Mouse (Mus musculus) urinary bladder, postnatal 14 days (tissue): ENCODE results near the gene Gng7.
"Not testable (repeated sequence)": the region's sequence is repeated elsewhere in the genome, so short reads cannot be mapped to it uniquely, and the experiment has no call there.

Source experiments
- DNase-seq: peaks from one replicate; pipeline ENCODE4 v3.0.0; 2021; ENCODE audit warnings: low spot score

Gng7 gene

GRCm38 (mm10) chr10:80995091-80995632 is 19.6 kb downstream of the Gng7 start:
- DNase-seq, result peak; percentile 84

- DNase-seq, result no peak
Observed at GRCm38 (mm10) chr10:80994621-80995020, 20.1 kb downstream of the Gng7 start.

- no peak for DNase-seq
Observed at GRCm38 (mm10) chr10:80993276-80993675, 21.5 kb downstream of the Gng7 start.

DNA sequence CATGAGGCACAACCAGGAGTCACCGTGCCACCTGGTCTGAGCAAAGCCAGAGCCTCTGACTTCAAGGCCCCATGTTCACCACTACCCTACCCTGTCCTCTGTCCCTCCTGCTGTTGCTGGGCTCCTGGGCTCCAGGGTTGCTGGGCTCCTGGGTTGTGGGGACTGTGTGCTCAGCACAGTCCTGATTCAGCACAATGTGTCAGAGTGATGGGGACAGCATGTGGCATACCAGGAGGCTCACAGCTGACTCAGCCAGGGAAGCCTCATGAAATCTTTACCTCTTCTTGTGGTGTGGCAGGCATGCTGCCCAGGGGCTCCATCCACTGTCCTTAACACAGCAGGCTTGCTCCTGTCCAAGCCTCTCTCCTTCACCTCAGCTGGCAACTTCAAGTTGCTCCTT is 22.8 kb downstream of the Gng7 start:
- DNase-seq, result no peak

- no peak for DNase-seq
Observed at GRCm38 (mm10) chr10:80991007-80991406, 23.7 kb downstream of the Gng7 start.

DNA sequence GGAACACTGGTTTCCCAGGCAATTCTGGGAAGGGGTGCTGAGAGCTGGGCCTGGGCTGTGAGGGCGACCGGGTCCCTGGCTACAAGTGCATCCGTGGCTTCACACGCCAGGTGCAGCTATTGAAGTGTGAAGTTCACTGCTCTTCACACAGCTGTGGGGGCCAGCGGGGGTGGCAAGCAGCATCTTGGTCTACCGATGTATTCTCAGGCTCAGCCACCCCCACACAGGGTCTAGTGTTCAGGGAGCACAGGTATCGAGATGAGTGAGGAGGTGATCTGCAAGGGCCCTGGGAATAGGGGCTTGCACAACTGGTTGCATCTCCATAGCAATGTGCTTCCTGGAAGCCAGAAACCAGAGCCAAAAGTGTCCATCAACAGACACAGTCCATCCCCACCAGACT is 24.3 kb downstream of the Gng7 start:
- DNase-seq, result no peak

GRCm38 (mm10) chr10:80989854-80990253 is 24.9 kb downstream of the Gng7 start:
- not testable (repeated sequence) for DNase-seq

- DNase-seq, result no peak
Observed at GRCm38 (mm10) chr10:80989446-80989845, 25.3 kb downstream of the Gng7 start.

GRCm38 (mm10) chr10:80987709-80988441 is 26.9 kb downstream of the Gng7 start:
- DNase-seq, result peak; percentile 89

DNA sequence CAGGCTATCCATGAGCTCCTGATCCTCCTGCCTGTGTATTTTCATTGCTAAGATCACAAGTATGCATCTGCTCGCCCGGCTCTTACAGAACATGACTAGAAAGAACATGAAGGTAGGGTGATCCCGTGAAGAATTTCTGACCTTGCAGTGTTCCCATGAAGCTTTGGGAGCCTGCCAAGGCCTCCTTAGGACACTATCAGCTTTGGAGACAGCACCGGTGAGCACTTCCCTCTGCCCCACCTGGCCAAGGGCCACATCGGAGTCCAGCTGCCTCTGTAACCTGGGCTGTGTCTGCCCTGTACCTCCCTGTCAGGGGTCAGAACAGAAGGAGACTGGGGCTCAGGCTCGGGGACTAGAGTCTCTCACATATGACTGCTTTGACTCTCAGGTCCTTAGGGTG is 28.0 kb downstream of the Gng7 start:
- DNase-seq, result no peak

DNA sequence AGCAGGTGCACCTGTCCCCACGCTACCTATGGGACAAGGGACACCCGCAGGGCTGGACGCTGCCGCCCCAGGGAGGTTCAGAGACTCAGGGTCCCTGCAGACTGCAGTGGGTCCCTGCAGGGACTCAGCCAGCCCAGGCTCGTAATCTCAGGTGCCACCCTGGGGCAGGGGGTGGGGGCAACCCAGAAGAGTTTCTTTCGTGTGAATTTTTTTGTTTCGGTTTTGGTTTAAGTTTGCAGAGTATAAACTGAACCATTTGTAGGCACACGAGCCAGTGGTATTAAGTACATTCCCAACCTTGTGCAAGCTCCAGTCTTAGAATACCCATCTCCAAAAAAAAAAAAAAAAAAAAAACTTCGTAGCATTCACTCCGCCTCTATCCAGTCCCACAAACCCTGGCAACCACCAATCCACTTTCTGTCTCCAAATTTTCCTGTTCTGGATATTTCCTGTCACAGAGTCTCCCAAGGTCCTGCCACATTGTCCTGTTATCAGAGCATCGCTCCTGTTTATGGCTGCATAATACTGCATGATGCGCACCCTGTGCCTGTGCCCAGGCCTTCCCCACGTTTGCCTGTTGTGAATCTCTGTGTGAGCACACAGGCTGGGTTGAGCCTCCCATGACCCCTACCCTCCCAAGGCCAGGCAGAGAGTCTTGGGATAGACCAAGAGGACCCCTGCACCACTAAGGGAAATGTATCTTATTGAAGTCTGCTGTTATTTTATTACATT is 28.6 kb downstream of the Gng7 start:
- no peak for DNase-seq

DNA sequence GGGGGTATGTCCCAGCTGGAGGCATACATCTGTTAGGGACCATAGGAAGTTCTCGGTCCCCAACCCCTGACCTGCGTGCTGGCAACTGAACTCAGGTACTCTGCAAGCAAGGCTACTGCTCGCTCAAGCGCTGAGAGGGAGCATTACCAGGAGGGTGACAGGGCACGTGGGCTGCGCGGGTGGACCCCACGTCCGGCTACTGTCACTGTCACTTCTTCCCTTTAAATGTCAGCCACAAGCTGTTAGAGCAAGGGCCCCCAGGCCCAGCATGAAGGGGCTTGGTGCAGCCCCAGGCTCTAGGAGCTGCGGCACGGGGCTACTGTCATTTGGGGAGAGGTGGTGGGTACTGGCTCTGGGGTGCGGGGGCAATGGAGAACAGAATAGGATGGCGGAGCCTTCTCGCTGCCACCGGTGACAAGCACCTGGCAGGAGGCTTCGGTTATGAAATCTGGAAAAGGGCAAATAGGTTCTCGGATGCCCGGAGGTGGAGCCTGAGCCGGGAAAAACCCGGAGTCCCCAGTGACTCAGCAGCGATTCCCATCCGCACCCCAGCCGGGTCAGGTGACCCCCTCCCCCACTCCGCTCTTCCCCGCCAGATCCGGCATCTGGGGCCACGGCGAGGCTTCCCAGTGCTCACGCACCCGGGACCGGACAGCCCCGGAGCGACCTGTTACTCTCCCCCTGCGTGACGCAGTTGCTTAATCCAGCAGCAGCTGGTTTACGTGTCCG is 29.3 kb downstream of the Gng7 start:
- peak; percentile 56 for DNase-seq

- DNase-seq, result no peak
Observed at GRCm38 (mm10) chr10:80984223-80984622, 30.5 kb downstream of the Gng7 start.

DNA sequence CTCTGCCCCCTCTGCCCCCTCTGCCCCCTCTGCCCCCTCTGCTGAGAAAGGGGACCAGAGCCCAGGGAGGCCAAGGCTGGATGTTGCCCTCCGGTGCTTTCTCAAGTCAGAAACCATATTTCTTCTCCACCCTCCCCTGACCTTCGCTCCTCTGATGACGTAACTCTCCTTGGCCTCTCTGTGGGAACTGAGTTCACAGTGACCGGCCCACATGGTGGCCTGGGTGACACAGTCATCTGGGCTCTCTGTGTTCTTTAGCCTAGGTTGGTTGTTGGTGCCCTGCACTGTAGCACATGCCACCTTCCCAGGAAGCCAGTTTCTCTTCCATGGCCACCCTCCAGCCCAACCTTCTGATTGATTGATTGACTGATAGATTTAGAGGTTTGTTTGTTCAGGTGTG is 32.4 kb downstream of the Gng7 start:
- no peak for DNase-seq

DNA sequence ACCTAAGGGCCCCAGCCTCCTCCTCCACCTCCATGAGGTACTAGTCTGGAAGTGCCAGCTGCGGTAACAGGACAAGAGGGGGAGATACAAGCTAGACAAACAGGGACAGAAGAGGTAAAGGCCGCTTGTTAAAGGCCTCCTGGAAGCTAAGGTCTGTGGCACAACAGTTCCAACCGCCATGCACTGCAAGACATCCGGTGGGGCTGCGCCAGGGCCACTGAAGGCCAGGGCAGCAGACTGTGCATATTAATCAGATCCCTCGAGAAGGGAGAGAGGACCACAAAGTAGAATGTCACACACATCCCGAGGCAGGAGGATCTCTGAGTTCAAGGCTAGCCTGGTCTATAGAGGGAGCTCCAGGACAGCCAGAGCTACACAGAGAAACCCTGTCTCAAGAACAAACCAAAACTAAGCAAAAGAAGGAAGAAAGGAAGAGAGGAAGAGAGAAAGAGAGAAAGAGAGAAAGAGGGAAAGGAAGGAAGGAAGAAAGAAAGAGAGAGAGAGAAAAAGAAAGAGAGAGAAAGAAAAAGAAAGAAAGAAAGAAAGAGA is 33.1 kb downstream of the Gng7 start:
- no peak for DNase-seq

GRCm38 (mm10) chr10:80975478-80975877 is 39.3 kb downstream of the Gng7 start:
- no peak for DNase-seq

DNA sequence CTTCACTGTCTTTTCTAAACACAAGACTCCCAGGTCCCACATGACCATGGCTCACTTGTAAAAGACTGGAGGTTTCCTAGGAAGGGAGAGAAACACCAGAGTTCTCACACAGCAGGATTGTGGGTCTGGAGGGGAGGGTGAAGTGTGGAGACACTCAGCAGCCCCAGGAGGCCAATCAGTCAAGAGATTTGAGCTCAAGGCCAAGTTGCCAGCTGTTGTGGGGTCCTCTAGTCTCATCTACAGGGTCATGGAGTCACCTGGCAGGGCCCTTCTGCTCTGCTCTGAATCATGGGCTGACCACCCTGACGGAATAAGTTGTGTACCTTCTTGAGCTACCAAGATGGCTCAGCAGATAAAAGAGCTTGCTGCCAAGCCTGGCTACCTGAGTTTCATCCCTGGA is 41.0 kb downstream of the Gng7 start:
- DNase-seq, result no peak

GRCm38 (mm10) chr10:80972071-80972987 is 42.4 kb downstream of the Gng7 start:
- DNase-seq, result peak; percentile 44

DNA sequence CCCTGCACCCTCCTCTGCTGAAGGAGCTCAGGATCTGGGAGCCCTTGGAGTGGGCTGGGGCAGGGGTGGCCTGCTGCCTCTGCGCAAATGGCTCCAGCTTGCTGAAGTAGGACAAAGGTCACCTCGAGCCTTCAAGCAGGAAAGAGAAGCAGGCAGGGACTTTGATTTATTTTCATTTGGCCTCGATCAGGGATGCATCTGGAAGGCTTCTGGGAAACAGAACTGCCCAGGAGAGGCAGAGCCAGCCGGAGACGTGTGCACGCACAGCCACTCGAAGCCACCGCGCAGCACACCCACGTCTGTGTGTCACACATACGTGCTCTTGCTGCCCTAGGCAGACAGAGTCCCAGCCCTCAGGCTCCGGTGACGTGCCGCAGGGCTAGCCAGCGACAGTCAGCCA is 43.2 kb downstream of the Gng7 start:
- no peak for DNase-seq

DNA sequence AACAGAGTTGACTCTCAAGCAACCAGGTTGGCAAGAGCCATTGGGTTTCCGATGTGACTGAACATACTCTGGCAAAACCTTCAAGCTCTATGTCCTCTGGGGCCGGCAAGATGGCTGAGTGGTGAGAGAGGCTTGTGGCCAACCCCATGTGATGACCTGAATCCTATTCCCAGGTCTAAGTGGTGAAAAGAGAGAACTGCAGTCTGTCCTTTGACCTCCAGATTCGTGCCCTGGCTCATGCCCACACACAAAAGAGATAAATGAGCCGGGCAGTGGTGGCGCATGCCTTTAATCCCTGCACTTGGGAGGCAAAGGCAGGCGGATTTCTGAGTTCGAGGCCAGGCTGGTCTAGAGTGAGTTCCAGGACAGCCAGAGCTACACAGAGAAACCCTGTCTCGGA is 44.6 kb downstream of the Gng7 start:
- DNase-seq, result no peak

DNA sequence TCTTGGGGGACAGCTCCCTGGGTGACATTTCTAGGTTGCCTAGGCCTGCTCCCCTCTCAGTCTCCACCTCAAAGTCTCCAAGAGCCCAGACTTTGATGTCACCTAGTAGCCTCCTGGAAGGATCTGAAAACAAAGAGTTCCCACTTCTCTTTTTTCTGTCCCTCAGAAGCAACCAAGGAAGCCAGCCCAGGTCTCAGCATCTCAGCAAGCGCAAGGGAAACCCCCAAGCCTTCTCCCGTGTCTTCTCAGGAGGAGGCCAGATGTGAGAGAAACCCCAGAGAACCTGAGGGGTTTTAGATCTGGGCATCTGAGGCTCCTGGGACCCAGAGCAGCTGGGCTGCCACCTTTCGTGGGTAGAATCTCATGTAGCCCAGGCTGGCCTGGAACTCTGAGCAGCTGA is 45.4 kb downstream of the Gng7 start:
- DNase-seq, result no peak
